Mouse (Mus musculus) ovary, postnatal 10 days (tissue): ENCODE measurements around the gene Tacc2.
A peak's percentile ranks its signal among the peaks of the same experiment; 100 is the strongest.
"Not testable (repeated sequence)": the region's sequence is repeated elsewhere in the genome, so short reads cannot be mapped to it uniquely, and the experiment has no call there.

Experiments
- DNase-seq: peaks from one replicate; pipeline ENCODE4 v3.0.0; 2022; ENCODE audit warnings: low spot score

The Tacc2 gene

DNA sequence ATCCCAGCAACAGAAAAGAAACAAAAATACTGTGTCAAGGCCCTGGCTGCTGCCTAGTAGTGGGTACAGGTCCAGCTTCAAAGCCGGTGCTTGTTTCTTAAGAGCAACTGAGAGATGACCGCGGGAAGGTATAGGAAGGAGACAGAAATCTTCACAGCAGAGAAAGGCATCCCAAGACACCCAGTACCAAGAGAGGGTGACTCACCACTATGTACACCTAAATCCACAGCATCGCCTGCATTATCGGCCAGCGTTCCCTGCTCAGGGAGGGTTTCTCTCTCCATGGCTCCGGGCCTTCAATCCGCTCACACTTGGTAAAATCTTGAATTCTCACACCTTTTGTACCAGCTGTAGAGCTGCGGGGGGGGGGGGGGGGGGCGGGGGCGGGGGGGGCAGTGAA lies 4.4 kb upstream of the Tacc2 start, which contains the start of gene Nsmce4a:
Nsmce4a (minus strand) TSS at position 298 of the 400 bp plus-strand sequence.
- DNase-seq: no peak

DNA sequence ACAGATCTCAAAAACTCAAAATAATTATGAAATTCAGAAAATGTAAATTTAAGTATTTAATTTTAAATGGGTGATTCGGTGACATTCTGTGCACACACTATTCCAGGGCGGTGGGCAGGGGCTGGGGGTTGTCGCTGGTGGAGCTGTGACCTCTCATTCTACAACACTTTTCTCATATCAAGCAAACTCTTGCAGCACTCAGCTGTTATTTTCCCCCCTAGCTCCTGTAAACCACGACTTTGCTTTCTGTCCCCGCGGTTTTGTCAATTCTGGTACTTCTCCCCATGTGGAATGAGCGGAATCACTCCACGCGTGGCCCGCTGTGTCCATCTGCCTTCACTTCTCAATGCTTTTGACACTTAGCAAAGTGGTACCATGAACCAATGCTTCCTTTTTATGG lies 3.5 kb upstream of the Tacc2 start:
- no peak for DNase-seq

GRCm38 (mm10) chr7:130574211-130574991 lies 2.8 kb upstream of the Tacc2 start:
- peak; percentile 29 for DNase-seq

DNA sequence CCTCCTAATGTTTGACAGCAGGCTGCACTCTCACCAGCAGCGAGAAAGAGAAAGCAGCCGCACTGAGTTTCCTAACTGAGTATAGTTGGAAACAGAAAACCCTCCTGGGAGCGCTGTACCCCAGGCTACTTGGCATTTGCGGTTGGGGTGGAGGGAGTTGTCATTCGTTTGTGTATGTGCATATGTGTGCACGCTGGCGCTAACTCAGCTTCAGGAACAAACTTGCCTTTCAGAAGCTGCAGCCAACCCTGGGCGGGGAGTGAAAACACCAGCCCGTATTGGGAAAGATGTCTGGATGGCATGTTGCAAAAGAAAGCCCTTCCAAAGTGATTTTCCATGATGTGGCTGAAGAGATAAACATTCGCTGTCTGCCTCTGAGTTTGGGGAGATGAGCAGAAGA lies 257 bp upstream of the Tacc2 start:
- no peak for DNase-seq

- DNase-seq: no peak
Observed at GRCm38 (mm10) chr7:130578066-130578465, 828 bp downstream of the Tacc2 start.

- DNase-seq: no peak
Observed at GRCm38 (mm10) chr7:130578607-130579006, 1.4 kb downstream of the Tacc2 start.

- DNase-seq: no peak
Observed at GRCm38 (mm10) chr7:130586521-130587072, 9.4 kb downstream of the Tacc2 start.

GRCm38 (mm10) chr7:130590081-130590828 lies 13.0 kb downstream of the Tacc2 start:
- no peak for DNase-seq

DNA sequence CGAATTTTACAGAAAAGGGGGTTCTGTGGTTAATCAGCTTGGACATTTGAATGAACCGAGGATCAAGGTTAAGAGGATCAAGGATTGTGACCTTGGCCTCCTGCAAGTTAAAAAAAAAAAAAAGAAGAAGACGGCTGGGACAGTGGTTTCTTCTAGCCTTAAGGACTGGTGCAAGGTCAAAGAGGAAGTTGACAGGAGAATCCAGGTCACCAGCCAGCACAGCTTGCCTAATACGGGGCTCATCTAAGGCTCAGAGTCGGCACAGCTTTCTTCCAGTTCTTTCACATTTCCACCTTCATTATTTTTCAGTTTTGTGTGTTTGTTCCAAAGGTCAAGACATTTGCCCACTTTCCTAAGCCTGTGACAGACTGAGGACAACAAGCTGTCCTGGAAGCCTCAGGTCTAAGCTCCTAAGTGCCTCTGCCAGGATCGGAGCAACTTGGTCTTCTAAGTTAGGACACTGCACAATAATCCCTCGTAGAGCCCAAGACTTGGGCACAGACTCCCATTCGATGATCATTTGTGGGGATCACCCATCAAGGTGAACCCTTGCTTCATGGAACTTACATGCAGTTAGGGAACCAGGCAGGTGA lies 13.7 kb downstream of the Tacc2 start:
- DNase-seq: no peak

DNA sequence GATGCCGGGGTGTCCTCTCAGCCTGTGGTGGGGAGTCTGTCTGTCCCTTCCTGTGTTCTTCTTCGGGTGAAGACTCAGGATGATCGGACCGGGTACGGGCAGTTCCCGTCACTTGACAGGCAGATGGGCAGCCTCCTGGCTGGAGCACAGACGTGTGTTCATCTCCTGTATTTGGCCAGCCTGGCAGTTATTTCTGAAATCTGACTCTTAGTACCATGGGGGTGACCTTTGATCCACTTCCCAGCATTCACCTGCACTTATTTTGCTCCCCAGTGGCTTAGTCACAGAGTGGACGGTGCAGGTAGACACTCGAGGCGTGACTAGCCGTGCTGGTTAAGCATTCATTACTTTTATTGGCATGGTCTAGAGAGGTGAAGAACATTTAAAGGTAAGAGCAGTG lies 15.7 kb downstream of the Tacc2 start:
- DNase-seq: not testable (repeated sequence)

GRCm38 (mm10) chr7:130593375-130594239 lies 16.4 kb downstream of the Tacc2 start:
- not testable (repeated sequence) for DNase-seq

- not testable (repeated sequence) for DNase-seq
Observed at GRCm38 (mm10) chr7:130596079-130596855, 19.0 kb downstream of the Tacc2 start.

GRCm38 (mm10) chr7:130597546-130597945 lies 20.3 kb downstream of the Tacc2 start:
- no peak for DNase-seq

DNA sequence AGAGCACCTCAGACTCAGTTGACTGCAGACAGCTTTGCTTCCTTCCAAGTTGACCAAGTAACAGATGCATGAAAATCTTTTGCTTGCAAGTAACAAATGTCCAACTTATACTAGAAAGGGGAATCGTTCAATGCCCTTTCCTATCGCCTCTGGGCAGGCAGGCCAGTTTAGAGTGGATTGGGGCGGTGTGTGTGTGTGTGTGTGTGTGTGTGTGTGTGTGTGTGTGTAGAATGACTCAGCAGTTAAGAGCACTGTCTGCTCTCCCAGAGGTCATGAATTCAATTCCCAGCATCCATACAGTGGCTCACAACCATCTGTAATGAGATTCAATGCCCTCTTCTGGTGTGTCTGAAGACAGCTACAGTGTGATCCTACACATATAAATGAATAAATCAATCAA lies 22.8 kb downstream of the Tacc2 start:
- DNase-seq: no peak

DNA sequence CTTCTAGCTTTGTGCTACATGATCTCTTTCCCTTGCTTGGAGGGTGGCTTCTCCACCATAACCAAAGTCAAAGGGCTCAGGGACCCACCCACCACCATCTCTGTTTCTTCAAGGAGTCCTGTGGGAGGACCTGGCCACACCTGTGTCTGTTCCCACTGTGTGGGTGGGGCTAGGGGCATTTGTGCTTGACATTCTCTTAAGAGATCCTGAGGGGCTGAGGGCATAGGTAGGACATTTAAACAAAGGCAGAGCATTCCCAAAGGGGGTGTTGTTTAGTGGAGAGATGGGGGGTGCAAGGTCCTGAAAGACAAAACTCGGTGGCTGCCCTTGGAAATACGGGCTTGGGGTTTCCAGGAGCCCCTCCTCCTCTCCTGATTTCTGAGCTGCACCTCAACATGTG lies 23.3 kb downstream of the Tacc2 start:
- DNase-seq: no peak

DNA sequence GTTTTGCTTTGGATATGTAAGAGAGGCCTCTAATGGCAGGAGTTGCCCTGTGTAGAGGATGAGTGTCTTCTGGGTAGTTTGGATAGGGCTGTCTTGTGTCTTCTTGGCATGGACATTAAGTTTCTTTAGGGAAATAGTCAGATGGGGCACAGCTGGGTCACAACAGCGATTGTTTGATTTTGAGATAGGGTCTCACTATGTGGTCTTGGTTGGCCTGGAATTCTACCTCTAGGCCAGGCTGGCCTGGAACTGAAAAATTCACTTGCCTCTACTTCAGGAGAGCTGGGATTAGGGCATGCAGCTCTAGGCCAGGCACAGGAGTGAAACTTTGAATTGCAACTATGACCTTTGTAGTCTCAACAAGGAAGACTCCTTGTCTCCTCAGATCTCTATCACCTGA lies 25.6 kb downstream of the Tacc2 start:
- no peak for DNase-seq

DNA sequence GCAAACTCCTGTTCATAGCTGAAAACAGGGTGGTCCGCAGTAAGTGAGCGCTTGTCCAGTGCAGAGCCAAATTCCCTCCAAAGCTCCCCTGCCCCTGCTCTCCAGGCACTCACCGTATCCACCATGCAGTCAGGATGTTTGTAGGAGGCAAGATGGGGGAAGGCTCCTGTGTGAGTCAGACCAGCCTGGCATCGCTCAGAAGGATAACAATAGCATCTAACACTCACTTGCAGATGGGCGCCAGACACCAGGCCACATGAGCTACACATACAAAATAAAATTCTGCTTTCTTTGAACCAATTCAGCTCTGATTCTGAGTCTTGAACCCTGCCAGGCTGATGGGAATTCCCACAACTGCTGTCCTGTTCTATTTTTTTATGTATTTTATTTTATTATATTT lies 26.3 kb downstream of the Tacc2 start:
- no peak for DNase-seq

DNA sequence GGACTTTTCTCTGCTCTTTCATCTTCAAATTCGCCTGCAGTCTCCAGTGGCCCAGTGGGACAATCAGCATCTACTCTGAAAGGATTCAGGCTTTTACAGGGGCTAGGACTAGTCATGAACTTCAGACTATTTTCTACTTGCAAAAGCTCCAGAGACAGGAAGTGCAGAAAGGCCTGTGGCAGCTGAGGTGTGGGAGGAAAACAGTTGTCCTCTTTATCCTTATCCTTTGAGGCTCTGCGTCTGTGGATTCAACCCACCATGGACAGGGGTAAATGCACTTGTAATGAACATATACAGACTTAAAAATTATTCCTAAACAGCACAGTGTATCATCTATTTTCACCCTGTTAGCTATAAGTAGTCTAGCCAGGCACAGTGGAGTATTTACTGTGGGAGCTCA lies 27.2 kb downstream of the Tacc2 start:
- DNase-seq: no peak

DNA sequence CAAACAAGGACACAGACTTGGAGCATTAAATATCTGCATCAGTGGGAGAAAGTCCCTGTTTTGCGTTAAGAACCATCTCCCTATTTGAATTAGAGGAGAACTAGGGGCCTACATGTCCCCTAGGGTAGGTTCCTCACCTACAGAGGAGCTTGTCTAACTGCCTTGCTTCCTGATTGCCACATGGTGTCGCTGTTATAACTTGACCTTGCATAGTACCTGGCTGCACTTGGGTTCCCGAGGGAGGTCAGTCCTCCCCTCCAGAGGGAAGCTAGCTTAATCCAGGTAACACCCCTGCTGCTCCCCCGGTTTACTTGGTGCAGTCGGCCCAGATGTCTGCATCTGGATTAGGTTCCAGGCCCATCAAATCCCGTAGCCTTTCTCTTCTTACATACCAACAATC lies 27.9 kb downstream of the Tacc2 start:
- DNase-seq: no peak

- no peak for DNase-seq
Observed at GRCm38 (mm10) chr7:130606958-130607357, 29.7 kb downstream of the Tacc2 start.

GRCm38 (mm10) chr7:130613973-130614372 lies 36.7 kb downstream of the Tacc2 start:
- no peak for DNase-seq
